Mouse (Mus musculus) myocyte (in vitro differentiated cells): Measurements from ENCODE around the gene Dnajc13.

Source experiments
- CEBPB ChIP-seq: IDR thresholded peaks from 2 replicates; pipeline ENCODE4 v1.6.1; 2011; ENCODE audit warnings: mild to moderate bottlenecking, moderate library complexity; ENCODE audit not compliant: poor library complexity, insufficient read depth, severe bottlenecking
- E2F4 ChIP-seq: IDR thresholded peaks from one replicate; pipeline ENCODE4 v1.6.1; 2011; ENCODE audit warnings: mild to moderate bottlenecking, control low read depth, moderate library complexity; ENCODE audit not compliant: insufficient read depth
- MAX ChIP-seq: IDR thresholded peaks from one replicate; pipeline ENCODE4 v1.6.1; 2011; ENCODE audit warnings: low read depth, mild to moderate bottlenecking, control low read depth
- MYOD1 ChIP-seq, 3 experiments: IDR thresholded peaks; one replicate each; pipeline ENCODE4 v1.6.1; 2011; ENCODE audit warnings: control low read depth in 2 of 3, low read depth in 2 of 3, mild to moderate bottlenecking in 2 of 3, moderate library complexity in 1 of 3; ENCODE audit not compliant: insufficient read length in 2 of 3, control insufficient read depth in 1 of 3
- POLR2A ChIP-seq: IDR thresholded peaks from one replicate; pipeline ENCODE4 v1.6.1; 2011; ENCODE audit warnings: low read depth, mild to moderate bottlenecking, control low read depth, moderate library complexity; ENCODE audit not compliant: insufficient read length
- POLR2AphosphoS2 ChIP-seq: IDR thresholded peaks from one replicate; pipeline ENCODE4 v1.6.1; 2011; ENCODE audit warnings: low read depth, control low read depth; ENCODE audit not compliant: insufficient read length
- SRF ChIP-seq: IDR thresholded peaks from one replicate; pipeline ENCODE4 v1.6.1; 2011; ENCODE audit warnings: low read depth; ENCODE audit not compliant: control insufficient read depth, insufficient read length

- TF ChIP-seq POLR2A (no peak), SRF (no peak), POLR2AphosphoS2 (no peak), E2F4 (no peak), MYOD1 (IDR thresholded peaks at IDR 0.05; ENCODE audit: control insufficient read depth in 1 of 3, insufficient read length in 2 of 3, low read depth in 2 of 3) (no peak), CEBPB (no peak), MAX (no peak)
These were observed 44.0 kb upstream of the Dnajc13 start for GRCm38 (mm10) chr9:104306734-104307133.
